Mouse (Mus musculus) cerebellum, adult 9-11 months (tissue): ENCODE data around the gene Gm20834.
"Not testable (repeated sequence)": the region's sequence is repeated elsewhere in the genome, so short reads cannot be mapped to it uniquely, and the experiment has no call there.

Source experiments
- DNase-seq: peaks from one replicate; pipeline ENCODE4 v3.0.0; 2022

Gene Gm20834

DNA sequence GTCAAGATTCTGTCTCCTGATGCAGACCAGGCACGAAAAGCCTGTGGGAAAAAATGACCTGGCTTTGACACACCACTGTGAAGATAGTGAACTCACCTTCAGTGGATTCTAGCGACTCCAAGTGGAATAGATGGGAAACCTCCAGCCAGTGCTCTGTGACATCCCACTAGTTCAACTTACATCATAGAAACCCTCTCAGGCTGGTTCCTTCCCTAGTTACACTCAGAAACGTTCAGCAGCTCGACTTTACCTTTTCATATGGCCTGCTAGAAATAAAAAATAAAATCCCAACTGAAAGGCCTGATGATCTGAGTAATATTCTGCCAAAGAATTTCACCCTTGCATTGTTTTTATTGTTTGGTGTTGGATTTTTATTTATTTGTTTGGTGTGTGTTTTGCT is at the start of gene Gm20834:
Gm20834 (minus strand) TSS at position 101 of the 400 bp plus-strand sequence.
- DNase-seq: not testable (repeated sequence)
